Mouse (Mus musculus) liver, embryonic 11.5 days (tissue): ENCODE results near the gene Csnk2a2. TPM values are rescaled to one million over a fixed set of nuclear protein-coding genes. Genes with fewer than 3 reads are reported as not detected.

Source experiments
- ATAC-seq: fragments of 200-750 bp; cut with Nextera tagmentation; replicated peaks from 2 replicates; pipeline ENCODE4 v1.8.0; 2017; ENCODE audit warnings: moderate number of reproducible peaks, mild to moderate bottlenecking, moderate TSS enrichment, moderate library complexity; ENCODE audit not compliant: low FRiP score
- DNase-seq: peaks from one replicate; pipeline ENCODE4 v3.0.0-alpha.2; 2017; ENCODE audit warnings: low spot score
- H3K27ac ChIP-seq: fragments of 300-500 bp; sonication (generic); 2 replicates; pipeline ENCODE4 v1.5.1; 2014; ENCODE audit warnings: mild to moderate bottlenecking, low read depth, low read length, control low read depth
- H3K27me3 ChIP-seq: fragments of 300-500 bp; sonication (generic); replicated peaks from 2 replicates; pipeline ENCODE4 v1.6.1; 2014; ENCODE audit warnings: low read length, mixed read lengths; ENCODE audit not compliant: control insufficient read depth, insufficient read depth
- H3K36me3 ChIP-seq: fragments of 300-500 bp; sonication (generic); 2 replicates; pipeline ENCODE4 v1.6.1; 2014; ENCODE audit warnings: mild to moderate bottlenecking, low read length, moderate library complexity, mixed read lengths; ENCODE audit not compliant: control insufficient read depth, insufficient read depth
- H3K4me1 ChIP-seq: fragments of 300-500 bp; sonication (generic); replicated peaks from 2 replicates; pipeline ENCODE4 v1.6.1; 2014; ENCODE audit warnings: low read length, mixed read lengths; ENCODE audit not compliant: control insufficient read depth, insufficient read depth
- H3K4me2 ChIP-seq: fragments of 300-500 bp; sonication (generic); 2 replicates; pipeline ENCODE4 v1.6.1; 2014; ENCODE audit warnings: mild to moderate bottlenecking, control low read depth, moderate library complexity
- H3K4me3 ChIP-seq: fragments of 300-500 bp; sonication (generic); 2 replicates; pipeline ENCODE4 v1.5.1; 2014; ENCODE audit warnings: low read depth, low read length, control low read depth
- H3K9ac ChIP-seq: fragments of 300-500 bp; sonication (generic); 2 replicates; pipeline ENCODE4 v1.6.1; 2014; ENCODE audit warnings: low read depth, low read length, control low read depth
- H3K9me3 ChIP-seq: fragments of 300-500 bp; sonication (generic); 2 replicates; pipeline ENCODE4 v1.6.1; 2016; ENCODE audit warnings: low read length, inconsistent platforms, mixed read lengths; ENCODE audit not compliant: control insufficient read depth
- WGBS: fragments of 180-500 bp; shearing (Covaris S2); extraction: QIAGEN DNeasy Blood & Tissue Kit; methylation state at CpG from one replicate; pipeline ENCODE4 v1.1.7; 2014; 5-methylcytosine and 5-hydroxymethylcytosine counted together
- polyA plus RNA-seq: library from polyadenylated mRNA; unstranded; fragments of >200 nt; fragmentation: Nextera tagmentation; extraction: Ambion mirVana; gene quantifications from 2 replicates; pipeline ENCODE4 v1.2.1, GENCODE M21; 2014

The Csnk2a2 gene
- polyA plus RNA-seq, 1 experiment from 2014 or later = 15.4 TPM

DNA sequence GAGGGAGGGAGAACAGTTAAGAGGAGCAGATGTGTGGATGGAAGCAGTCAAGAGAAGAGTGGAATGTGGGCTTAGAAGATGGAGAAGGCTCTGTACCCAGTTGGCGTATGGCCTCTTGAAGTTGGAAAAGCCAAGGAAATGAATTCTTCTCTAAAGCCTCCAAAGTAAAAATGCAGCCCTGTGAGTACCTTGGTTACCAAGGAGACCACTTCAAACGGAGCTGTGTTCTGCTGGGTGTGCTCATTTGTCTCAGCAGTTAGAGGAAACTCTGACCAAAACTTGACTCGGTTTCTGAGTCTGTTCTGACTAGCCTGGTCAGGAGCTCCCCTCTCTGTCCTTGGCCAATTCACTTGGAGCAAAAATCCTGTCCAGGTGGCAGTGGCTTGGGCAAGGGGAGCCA is 6.6 kb upstream of the Csnk2a2 start:
- 44% methylated on average over 3 of the region's 3 CpGs for WGBS
- Histone ChIP-seq H3K4me1 (no peaks in the 10 kb centered on the region; the same call in 1 of the 2 replicates), H3K9me3 (no peaks in the 10 kb centered on the region), H3K9ac (no peak overlapping the region), H3K4me2 (no peak overlapping the region), H3K27me3 (no peaks in the 10 kb centered on the region), H3K36me3 (no peaks in the 10 kb centered on the region), H3K4me3 (no peak overlapping the region), H3K27ac (no peak overlapping the region)
- no peak for DNase-seq
- ATAC-seq = no peak

DNA sequence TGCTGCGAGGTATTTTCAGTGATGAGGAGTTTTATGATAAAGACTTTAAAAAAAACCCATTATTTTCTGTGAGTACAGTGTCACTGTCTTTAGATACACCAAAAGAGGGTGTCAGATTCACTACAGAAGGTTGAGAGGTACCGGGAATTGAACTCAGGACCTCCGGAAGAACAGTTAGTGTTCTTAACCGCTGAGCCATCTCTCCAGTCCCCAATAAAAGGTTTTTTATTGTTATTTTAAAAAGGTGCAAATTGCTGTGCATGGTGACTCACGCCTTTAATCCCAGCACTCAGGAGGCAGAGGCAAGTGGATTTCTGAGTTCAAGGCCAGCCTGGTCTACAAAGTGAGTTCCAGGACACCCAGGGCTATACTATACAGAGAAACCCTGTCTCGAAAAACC is 5.6 kb upstream of the Csnk2a2 start:
- Histone ChIP-seq H3K4me1 (no peaks in the 10 kb centered on the region; the same call in 1 of the 2 replicates), H3K9ac (no peak overlapping the region), H3K4me2 (no peak overlapping the region), H3K9me3 (no peaks in the 10 kb centered on the region), H3K27ac (no peak overlapping the region), H3K36me3 (no peaks in the 10 kb centered on the region), H3K27me3 (no peaks in the 10 kb centered on the region), H3K4me3 (no peak overlapping the region)
- WGBS = 76% methylated on average over 6 of the region's 6 CpGs
- ATAC-seq = no peak
- no peak for DNase-seq

DNA sequence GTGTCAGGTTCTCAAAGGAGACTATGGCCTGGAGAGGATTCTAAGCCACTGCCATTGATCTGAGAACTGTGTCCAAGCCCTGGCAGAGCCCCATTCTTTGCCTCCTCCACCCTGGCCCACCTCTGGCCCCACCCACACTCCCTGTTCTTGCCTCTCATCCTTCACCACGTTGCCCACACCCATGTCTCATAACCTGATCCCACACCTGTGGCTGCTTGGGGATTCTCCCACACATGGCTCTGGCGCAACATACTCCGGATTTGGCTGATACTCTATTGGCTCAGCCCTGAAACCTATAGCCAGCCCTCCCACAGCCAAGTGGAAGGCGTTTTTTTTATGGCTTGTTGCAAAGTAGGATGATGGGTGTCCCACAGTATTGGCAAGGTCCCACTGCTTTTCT is 2.2 kb upstream of the Csnk2a2 start:
- WGBS = 68% methylated on average over 4 of the region's 4 CpGs
- no peaks in the 10 kb centered on the region for H3K9me3 ChIP-seq
- no peak overlapping the region for H3K4me2 ChIP-seq
- H3K4me3 ChIP-seq = no peak overlapping the region
- no peak for ATAC-seq
- DNase-seq = no peak
- no peaks in the 10 kb centered on the region for H3K27me3 ChIP-seq
- no peak overlapping the region for H3K27ac ChIP-seq
- no peak overlapping the region for H3K9ac ChIP-seq
- H3K4me1 ChIP-seq = peaks cover 7% of the 10 kb centered on the region
- no peaks in the 10 kb centered on the region for H3K36me3 ChIP-seq

DNA sequence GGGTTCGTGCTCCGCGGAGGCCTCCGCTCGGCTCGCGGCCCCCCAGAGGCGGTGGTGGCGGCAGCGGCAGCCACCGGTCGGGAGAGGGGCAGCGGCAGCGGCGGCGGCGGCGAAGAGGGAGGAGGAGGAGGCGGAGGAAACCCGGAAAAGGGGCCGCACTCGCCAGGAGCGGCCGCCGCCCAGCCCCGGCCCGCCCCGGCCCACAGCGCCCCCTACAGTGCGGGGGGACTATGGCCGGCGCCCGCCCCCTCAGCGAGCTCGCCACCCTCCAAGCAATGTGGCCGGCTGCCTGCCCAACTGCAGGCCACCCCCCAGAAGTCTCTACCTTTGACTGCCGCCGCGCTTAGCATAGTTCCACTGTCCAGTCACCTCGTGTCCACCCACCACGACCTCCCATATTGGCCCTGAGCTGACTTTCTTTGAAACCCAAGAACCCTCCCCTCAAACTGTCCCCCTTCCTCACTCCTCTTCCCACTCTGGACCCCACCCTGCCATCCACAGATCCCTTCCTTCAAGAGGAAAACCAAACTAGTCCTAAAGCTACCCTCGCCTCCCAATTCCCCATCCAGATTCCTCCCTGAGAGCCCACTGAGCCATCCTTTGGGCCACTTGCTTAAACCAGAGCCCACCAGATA is 1.0 kb downstream of the Csnk2a2 start:
- 3% methylated on average over 16 of the region's 42 CpGs for WGBS
- peaks cover 12% of the 10 kb centered on the region for H3K4me1 ChIP-seq
- peak; percentile 86 for DNase-seq
- H3K27me3 ChIP-seq = no peaks in the 10 kb centered on the region
- no peaks in the 10 kb centered on the region for H3K9me3 ChIP-seq
- peak overlapping the region; percentile 67 for H3K4me2 ChIP-seq
- H3K9ac ChIP-seq = peak overlapping the region; percentile 95
- peak; percentile 93 for ATAC-seq
- H3K4me3 ChIP-seq = peak overlapping the region; percentile 98
- peaks cover 14% of the 10 kb centered on the region for H3K36me3 ChIP-seq
- peak overlapping the region; percentile 52 for H3K27ac ChIP-seq

DNA sequence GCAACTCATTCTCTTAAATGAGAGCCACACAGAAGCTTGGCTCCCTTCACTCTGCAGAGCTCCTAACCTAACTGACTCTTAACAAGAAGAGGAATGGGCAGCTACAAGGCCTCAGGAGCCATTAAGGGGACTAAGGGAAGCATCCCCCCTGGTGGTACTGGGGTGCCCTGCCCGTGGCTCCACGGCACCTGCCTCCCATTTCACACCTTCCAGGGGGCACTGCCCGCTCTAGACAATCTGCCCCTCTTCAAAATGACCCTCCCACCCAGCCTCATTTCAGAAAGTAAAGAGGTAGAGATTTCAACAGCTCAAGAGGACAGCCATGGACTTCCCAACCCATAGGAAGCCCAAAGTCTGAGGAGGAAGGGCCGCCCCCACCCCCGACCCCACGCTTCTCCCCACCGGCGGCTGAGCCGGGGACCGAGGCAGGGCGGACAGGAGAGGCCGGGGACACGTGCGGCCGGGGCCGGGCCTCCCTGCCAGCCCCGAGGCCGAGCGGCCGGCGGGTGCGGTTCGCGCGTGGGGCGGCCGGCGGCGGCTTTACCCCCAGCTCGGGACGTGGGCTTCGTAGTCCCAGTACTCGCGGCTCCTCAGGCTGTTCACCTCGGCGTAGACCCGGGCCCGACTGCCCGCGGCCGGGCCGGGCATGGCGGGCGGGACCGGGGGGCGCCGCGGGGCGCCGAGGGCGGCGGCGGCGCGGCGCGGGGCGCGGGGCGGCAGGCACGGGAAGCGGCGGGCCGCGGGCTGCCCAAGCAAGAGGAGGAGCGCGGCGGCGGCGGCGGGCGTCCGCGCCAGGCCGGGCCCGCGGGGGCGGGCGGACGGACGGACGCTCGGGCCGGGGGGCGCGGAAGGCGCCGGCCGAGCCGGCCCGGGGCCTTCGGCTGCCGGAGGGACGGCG is 1.8 kb downstream of the Csnk2a2 start:
- peak; percentile 32 for DNase-seq
- Histone ChIP-seq H3K27me3 (no peaks in the 10 kb centered on the region), H3K4me1 (peaks cover 12% of the 10 kb centered on the region), H3K4me3 (peak overlapping the region; percentile 98), H3K27ac (peak overlapping the region; percentile 52), H3K4me2 (peak overlapping the region; percentile 87), H3K9me3 (no peaks in the 10 kb centered on the region), H3K9ac (peak overlapping the region; percentile 95), H3K36me3 (peaks cover 20% of the 10 kb centered on the region)
- 1% methylated on average over 60 of the region's 95 CpGs for WGBS
- ATAC-seq = peak; percentile 30

DNA sequence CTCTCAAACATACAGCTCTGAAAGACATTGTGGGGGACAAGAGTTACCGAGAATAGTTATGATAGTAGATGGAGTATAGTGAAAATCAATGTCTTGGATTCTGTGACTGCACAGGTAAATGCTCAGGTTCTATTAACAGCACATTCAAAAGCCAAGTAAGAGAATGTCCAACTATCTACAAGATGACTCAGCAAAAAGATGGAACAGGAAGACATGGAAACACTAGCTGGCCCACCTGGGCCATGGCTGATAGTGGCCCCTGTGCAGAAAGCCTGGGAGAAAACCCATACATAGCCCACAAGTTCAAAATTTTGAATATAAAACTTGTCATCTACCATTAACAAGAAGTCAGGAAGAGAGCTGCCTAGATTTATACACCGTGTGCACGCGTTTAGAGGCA is 19.8 kb downstream of the Csnk2a2 start:
- no peak for DNase-seq
- Histone ChIP-seq H3K4me1 (no peaks in the 10 kb centered on the region), H3K27me3 (no peaks in the 10 kb centered on the region), H3K9me3 (no peaks in the 10 kb centered on the region), H3K4me3 (no peak overlapping the region), H3K27ac (no peak overlapping the region), H3K36me3 (peaks cover 25% of the 10 kb centered on the region), H3K9ac (no peak overlapping the region), H3K4me2 (no peak overlapping the region)
- no peak for ATAC-seq
- 96% methylated on average over 4 of the region's 4 CpGs for WGBS

DNA sequence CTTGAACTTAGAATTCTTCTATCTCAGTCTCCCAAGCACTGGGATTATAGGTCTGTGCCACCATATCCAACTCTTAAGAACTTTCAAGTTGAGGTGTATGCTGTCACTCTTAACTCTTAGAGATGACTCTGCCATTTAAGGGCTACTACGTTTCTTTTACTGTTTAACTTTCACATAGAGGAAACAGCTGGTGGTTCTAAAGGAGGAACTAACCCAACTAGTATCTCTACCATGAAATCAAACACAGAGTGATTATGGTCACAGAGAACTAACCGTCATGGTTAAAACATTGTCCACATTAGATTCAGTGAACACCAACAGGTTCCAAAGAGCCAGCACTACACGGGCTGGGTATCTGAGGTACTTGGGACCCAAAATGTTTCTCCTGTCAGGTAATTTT is 20.8 kb downstream of the Csnk2a2 start:
- H3K9me3 ChIP-seq = no peaks in the 10 kb centered on the region
- H3K27ac ChIP-seq = no peak overlapping the region
- WGBS = 84% methylated on average over 3 of the region's 3 CpGs
- no peaks in the 10 kb centered on the region for H3K4me1 ChIP-seq
- H3K4me3 ChIP-seq = no peak overlapping the region
- H3K27me3 ChIP-seq = no peaks in the 10 kb centered on the region
- DNase-seq = no peak
- H3K9ac ChIP-seq = no peak overlapping the region
- peaks cover 32% of the 10 kb centered on the region for H3K36me3 ChIP-seq
- no peak overlapping the region for H3K4me2 ChIP-seq
- ATAC-seq = no peak

DNA sequence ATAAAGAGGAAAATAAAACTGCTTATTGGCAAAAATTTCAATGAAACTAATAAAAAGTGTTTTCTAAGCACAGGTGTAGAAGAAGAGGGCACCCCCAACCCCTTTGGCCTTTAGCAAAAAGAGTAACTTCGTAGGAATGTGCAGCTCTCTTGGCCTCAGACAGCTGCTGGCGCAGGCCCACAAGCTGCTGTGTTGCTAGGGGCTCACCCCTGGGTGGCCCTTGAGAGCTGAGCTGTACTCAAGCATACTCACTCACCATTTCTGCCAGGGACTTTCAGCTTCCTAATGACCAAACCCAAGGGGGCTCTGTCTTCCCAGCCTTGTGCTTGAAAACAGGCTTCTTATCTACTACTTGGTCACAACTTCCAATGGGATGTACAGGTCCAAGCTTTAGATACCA is 23.3 kb downstream of the Csnk2a2 start:
- Histone ChIP-seq H3K4me2 (no peak overlapping the region), H3K4me1 (no peaks in the 10 kb centered on the region), H3K4me3 (no peak overlapping the region), H3K36me3 (peaks cover 42% of the 10 kb centered on the region), H3K9ac (no peak overlapping the region), H3K9me3 (no peaks in the 10 kb centered on the region), H3K27me3 (no peaks in the 10 kb centered on the region), H3K27ac (no peak overlapping the region)
- 96% methylated on average over 2 of the region's 2 CpGs for WGBS
- ATAC-seq (no peak), DNase-seq (no peak)
